Mouse (Mus musculus): ENCODE results near the gene Sec24b. TPM values are rescaled to one million over a fixed set of nuclear protein-coding genes. Genes with fewer than 3 reads are reported as not detected.

The Sec24b gene
- total RNA-seq, 2 experiments from 2014 or later: 58.6 to 65.4 TPM

- DNase-seq: no peak
Measured at GRCm38 (mm10) chr3:130054587-130054986, 6.8 kb downstream of the Sec24b start.

- no peak for DNase-seq
Measured at GRCm38 (mm10) chr3:130053340-130054066, 7.8 kb downstream of the Sec24b start.

GRCm38 (mm10) chr3:130052541-130053298 lies 8.6 kb downstream of the Sec24b start:
- DNase-seq: no peak

- no peak for DNase-seq
Measured at GRCm38 (mm10) chr3:130052116-130052515, 9.2 kb downstream of the Sec24b start.

GRCm38 (mm10) chr3:130040711-130041110 lies 20.6 kb downstream of the Sec24b start:
- DNase-seq: no peak

- no peak for DNase-seq
Measured at GRCm38 (mm10) chr3:130040017-130040416, 21.3 kb downstream of the Sec24b start.

- no peak for DNase-seq
Measured at GRCm38 (mm10) chr3:130028741-130029140, 32.6 kb downstream of the Sec24b start.

GRCm38 (mm10) chr3:130026181-130026580 lies 35.2 kb downstream of the Sec24b start:
- DNase-seq: peak; percentile 27 to 37

- DNase-seq: no peak
Measured at GRCm38 (mm10) chr3:130025556-130025955, 35.8 kb downstream of the Sec24b start.

- DNase-seq: no peak
Measured at GRCm38 (mm10) chr3:130012943-130013342, 48.4 kb downstream of the Sec24b start.

- DNase-seq: no peak
Measured at GRCm38 (mm10) chr3:130011236-130011635, 50.1 kb downstream of the Sec24b start.

GRCm38 (mm10) chr3:130006141-130006540 lies 55.2 kb downstream of the Sec24b start:
- no peak for DNase-seq

- no peak for DNase-seq
Measured at GRCm38 (mm10) chr3:130000926-130001325, 60.4 kb downstream of the Sec24b start.

GRCm38 (mm10) chr3:129998526-129998925 lies 62.8 kb downstream of the Sec24b start:
- no peak for DNase-seq

GRCm38 (mm10) chr3:129998001-129998400 lies 63.4 kb downstream of the Sec24b start:
- DNase-seq: no peak

GRCm38 (mm10) chr3:129997324-129997723 lies 64.0 kb downstream of the Sec24b start:
- no peak for DNase-seq

GRCm38 (mm10) chr3:129987297-129987696 lies 74.1 kb downstream of the Sec24b start:
- no peak for DNase-seq

GRCm38 (mm10) chr3:129985335-129985734 lies 76.0 kb downstream of the Sec24b start:
- no peak for DNase-seq

GRCm38 (mm10) chr3:129984797-129985196 lies 76.6 kb downstream of the Sec24b start:
- DNase-seq: no peak

- DNase-seq: no peak
Measured at GRCm38 (mm10) chr3:129982271-129982670, 79.1 kb downstream of the Sec24b start.

- DNase-seq: no peak
Measured at GRCm38 (mm10) chr3:129981756-129982155, 79.6 kb downstream of the Sec24b start.

- no peak for DNase-seq
Measured at GRCm38 (mm10) chr3:129979510-129979909, 81.8 kb downstream of the Sec24b start.

- no peak for DNase-seq
Measured at GRCm38 (mm10) chr3:129978716-129979115, 82.6 kb downstream of the Sec24b start.

GRCm38 (mm10) chr3:129976317-129976716 lies 85.0 kb downstream of the Sec24b start:
- DNase-seq: no peak

Data from layer of hippocampus, postnatal 36 days (tissue).